Mouse (Mus musculus) thymus, adult 2 months (tissue): Measurements from ENCODE around the gene Catsper4.

Experiments
- CTCF ChIP-seq: fragments of 200-500 bp; IDR thresholded peaks from 2 replicates; pipeline ENCODE4 v1.5.1; 2012; ENCODE audit warnings: mild to moderate bottlenecking, control low read depth, low read length, moderate library complexity, borderline replicate concordance; ENCODE audit not compliant: control insufficient read depth, poor library complexity, insufficient read depth; ENCODE audit errors: extremely low read depth
- POLR2A ChIP-seq: fragments of 200-500 bp; IDR thresholded peaks from 2 replicates; pipeline ENCODE4 v1.6.1; 2012; ENCODE audit warnings: mild to moderate bottlenecking, low read length, control low read depth, moderate library complexity; ENCODE audit not compliant: control insufficient read depth, poor library complexity, insufficient read depth; ENCODE audit errors: extremely low read depth

DNA sequence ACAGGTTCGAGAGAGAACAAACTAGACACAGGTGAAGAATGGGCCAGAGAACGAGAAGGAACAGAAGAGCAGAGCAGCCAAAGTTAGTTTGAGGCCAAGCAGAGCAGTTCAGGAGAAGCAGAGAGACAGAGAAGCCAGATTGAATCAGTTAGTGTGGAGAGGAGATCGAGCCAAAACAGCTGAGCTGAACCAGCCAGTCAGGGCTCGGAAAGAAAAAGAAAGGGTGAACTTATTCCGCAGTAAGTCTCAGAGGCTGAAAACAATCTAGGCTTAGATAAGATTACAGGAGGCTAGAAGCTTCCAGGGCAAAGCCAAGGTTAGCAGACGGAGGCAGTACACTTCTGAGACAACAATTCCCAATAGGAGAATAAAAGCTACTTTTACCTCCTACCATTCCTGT lies 62.2 kb downstream of the Catsper4 start:
- no peak for TF ChIP-seq CTCF
- no peak for TF ChIP-seq POLR2A
